In genomic region chr7:100851481-100852356, GRCm38 (mm10) we compare ENCODE assay signal across 8 mouse cellular contexts. TPM values are rescaled to one million over a fixed set of nuclear protein-coding genes. Genes with fewer than 3 reads are reported as not detected.
DNase-seq lines count a peak whose midpoint lies in the region; ATAC-seq lines count a peak whose summit lies in the region.

No protein-coding gene starts in this region.

- peak overlapping the region; percentile 17; the same call in 1 of the 2 replicates for H3K27ac ChIP-seq in hindbrain, embryonic 10.5 days
- no peak overlapping the region for H3K27ac ChIP-seq in hindbrain, embryonic 11.5 days (ENCODE audit: low read depth, low read length)
- no peak overlapping the region for H3K27ac ChIP-seq in midbrain, embryonic 11.5 days (ENCODE audit: low read depth, low read length)
- H3K27ac ChIP-seq in midbrain, embryonic 10.5 days (replicated peaks), result no peak overlapping the region; the same call in 1 of the 2 replicates
- peak overlapping the region; percentile 38; the same call in 1 of the 2 replicates for H3K27ac ChIP-seq in forebrain, embryonic 16.5 days (ENCODE audit: low read length)
- H3K27ac ChIP-seq in midbrain, embryonic 14.5 days (replicated peaks; ENCODE audit: low read depth, low read length), result 0 out of 2 replicates have a peak overlapping the region, but pooled peaks have one; percentile 9

- peaks cover 52% of the 10 kb centered on the region for H3K4me1 ChIP-seq in hindbrain, embryonic 10.5 days (replicated peaks)
- H3K4me1 ChIP-seq in hindbrain, embryonic 11.5 days (replicated peaks; ENCODE audit: control insufficient read depth, insufficient read depth, low read length), result no peaks in the 10 kb centered on the region
- H3K4me1 ChIP-seq in midbrain, embryonic 11.5 days (ENCODE audit: control insufficient read depth, insufficient read depth, low read length), result 0 out of 2 replicates have a peak, but pooled peaks cover 2% of the 10 kb centered on the region
- H3K4me1 ChIP-seq in midbrain, embryonic 10.5 days, result peaks cover 26% of the 10 kb centered on the region; the same call in 1 of the 2 replicates
- H3K4me1 ChIP-seq in forebrain, embryonic 16.5 days (replicated peaks; ENCODE audit: control insufficient read depth, insufficient read depth, low read length), result peaks cover 30% of the 10 kb centered on the region
- H3K4me1 ChIP-seq in midbrain, embryonic 14.5 days (ENCODE audit: control insufficient read depth, insufficient read depth, low read length), result peaks cover 4% of the 10 kb centered on the region; the same call in 1 of the 2 replicates

- intact Hi-C loops in left cerebral cortex, postnatal 25 days (cut with DNase I), result no loop called here

- H3K9me3 ChIP-seq in hindbrain, embryonic 10.5 days, result no peaks in the 10 kb centered on the region
- H3K9me3 ChIP-seq in hindbrain, embryonic 11.5 days (ENCODE audit: control insufficient read depth, low read length), result no peaks in the 10 kb centered on the region
- no peaks in the 10 kb centered on the region for H3K9me3 ChIP-seq in midbrain, embryonic 11.5 days (ENCODE audit: control insufficient read depth, low read length)
- H3K9me3 ChIP-seq in midbrain, embryonic 10.5 days (replicated peaks), result no peaks in the 10 kb centered on the region
- H3K9me3 ChIP-seq in forebrain, embryonic 16.5 days (ENCODE audit: control insufficient read depth, low read length), result no peaks in the 10 kb centered on the region
- no peaks in the 10 kb centered on the region for H3K9me3 ChIP-seq in midbrain, embryonic 14.5 days (ENCODE audit: control insufficient read depth, low read length)

- H3K27me3 ChIP-seq in hindbrain, embryonic 10.5 days (ENCODE audit: insufficient read depth, poor library complexity, severe bottlenecking), result no peaks in the 10 kb centered on the region
- no peaks in the 10 kb centered on the region for H3K27me3 ChIP-seq in hindbrain, embryonic 11.5 days (ENCODE audit: control insufficient read depth, insufficient read depth, low read length)
- no peaks in the 10 kb centered on the region for H3K27me3 ChIP-seq in midbrain, embryonic 11.5 days (ENCODE audit: control insufficient read depth, insufficient read depth, low read length)
- no peaks in the 10 kb centered on the region for H3K27me3 ChIP-seq in midbrain, embryonic 10.5 days (ENCODE audit: low read depth, poor library complexity, severe bottlenecking)
- H3K27me3 ChIP-seq in forebrain, embryonic 16.5 days (replicated peaks; ENCODE audit: control insufficient read depth, insufficient read depth, low read length), result no peaks in the 10 kb centered on the region
- no peaks in the 10 kb centered on the region for H3K27me3 ChIP-seq in midbrain, embryonic 14.5 days (ENCODE audit: control insufficient read depth, insufficient read depth, low read length)

- peaks cover 23% of the 10 kb centered on the region for H3K36me3 ChIP-seq in hindbrain, embryonic 10.5 days
- H3K36me3 ChIP-seq in hindbrain, embryonic 11.5 days (ENCODE audit: control insufficient read depth, insufficient read depth, low read length), result no peaks in the 10 kb centered on the region
- H3K36me3 ChIP-seq in midbrain, embryonic 11.5 days (ENCODE audit: control insufficient read depth, insufficient read depth, low read length), result no peaks in the 10 kb centered on the region
- peaks cover 12% of the 10 kb centered on the region; the same call in 1 of the 2 replicates for H3K36me3 ChIP-seq in midbrain, embryonic 10.5 days
- H3K36me3 ChIP-seq in forebrain, embryonic 16.5 days (ENCODE audit: control insufficient read depth, insufficient read depth), result no peaks in the 10 kb centered on the region
- no peaks in the 10 kb centered on the region for H3K36me3 ChIP-seq in midbrain, embryonic 14.5 days (ENCODE audit: control insufficient read depth, insufficient read depth, low read length)

- 80% methylated on average over 9 of the region's 9 CpGs for WGBS in hindbrain, embryonic 10.5 days
- WGBS in hindbrain, embryonic 11.5 days, result 72% methylated on average over 9 of the region's 9 CpGs
- WGBS in midbrain, embryonic 11.5 days, result 82% methylated on average over 9 of the region's 9 CpGs
- WGBS in midbrain, embryonic 10.5 days, result 81% methylated on average over 9 of the region's 9 CpGs
- WGBS in forebrain, embryonic 16.5 days, result 53% methylated on average over 9 of the region's 9 CpGs
- WGBS in midbrain, embryonic 14.5 days, result 74% methylated on average over 9 of the region's 9 CpGs

- DNase-seq in hindbrain, embryonic 10.5 days (ENCODE audit: low spot score), result no peak
- DNase-seq in hindbrain, embryonic 11.5 days (ENCODE audit: low spot score), result no peak
- DNase-seq in midbrain, embryonic 11.5 days (ENCODE audit: low spot score, missing footprints), result peak; percentile 61
- no peak for DNase-seq in midbrain, embryonic 10.5 days (ENCODE audit: low spot score)
- DNase-seq in midbrain, embryonic 14.5 days, result no peak
- DNase-seq in left cerebral cortex, postnatal 25 days (ENCODE audit: low spot score in 2 of 2), result no peak
- no peak for DNase-seq in B cell, adult 2 months

- ATAC-seq in hindbrain, embryonic 11.5 days (ENCODE audit: low FRiP score), result no peak
- ATAC-seq in midbrain, embryonic 11.5 days (ENCODE audit: low FRiP score), result no peak
- peak; percentile 36; the same call in 1 of the 2 replicates for ATAC-seq in forebrain, embryonic 16.5 days
- no peak for ATAC-seq in midbrain, embryonic 14.5 days (ENCODE audit: low FRiP score, low TSS enrichment)

- H3K4me3 ChIP-seq in hindbrain, embryonic 10.5 days, result no peak overlapping the region
- H3K4me3 ChIP-seq in hindbrain, embryonic 11.5 days (ENCODE audit: low read depth, low read length), result no peak overlapping the region
- no peak overlapping the region for H3K4me3 ChIP-seq in midbrain, embryonic 11.5 days (ENCODE audit: low read depth, low read length)
- no peak overlapping the region for H3K4me3 ChIP-seq in midbrain, embryonic 10.5 days
- H3K4me3 ChIP-seq in forebrain, embryonic 16.5 days (replicated peaks; ENCODE audit: low read length), result no peak overlapping the region
- H3K4me3 ChIP-seq in midbrain, embryonic 14.5 days (replicated peaks; ENCODE audit: low read depth, low read length), result no peak overlapping the region

- no peak overlapping the region for H3K9ac ChIP-seq in hindbrain, embryonic 11.5 days (ENCODE audit: low read depth, low read length)
- H3K9ac ChIP-seq in midbrain, embryonic 11.5 days (ENCODE audit: low read length), result no peak overlapping the region
- H3K9ac ChIP-seq in forebrain, embryonic 16.5 days (replicated peaks; ENCODE audit: low read depth, low read length), result no peak overlapping the region
- no peak overlapping the region for H3K9ac ChIP-seq in midbrain, embryonic 14.5 days (replicated peaks; ENCODE audit: low read length)

- H3K4me2 ChIP-seq in hindbrain, embryonic 11.5 days (replicated peaks; ENCODE audit: low read depth, low read length), result no peak overlapping the region
- no peak overlapping the region for H3K4me2 ChIP-seq in midbrain, embryonic 11.5 days
- no peak overlapping the region for H3K4me2 ChIP-seq in forebrain, embryonic 16.5 days (ENCODE audit: low read length)
- no peak overlapping the region for H3K4me2 ChIP-seq in midbrain, embryonic 14.5 days (ENCODE audit: low read length)

RNA-seq across cellular contexts. Expression of gene Relt, which starts 11.5 kb away (rescaled TPM):
- polyA plus RNA-seq in hindbrain, embryonic 10.5 days (2016; fragmentation: Nextera tagmentation; extraction: Ambion mirVana), result 3.6 and 4.8 TPM in 2 replicates
- polyA plus RNA-seq in hindbrain, embryonic 11.5 days (2014; fragmentation: Nextera tagmentation; extraction: Ambion mirVana), result 1.4 and 2.0 TPM in 2 replicates
- polyA plus RNA-seq in midbrain, embryonic 11.5 days (2014; fragmentation: Nextera tagmentation; extraction: Ambion mirVana), result 1.7 and 2.2 TPM in 2 replicates
- polyA plus RNA-seq in midbrain, embryonic 10.5 days (2016; fragmentation: Nextera tagmentation; extraction: Ambion mirVana), result 4.3 and 5.2 TPM in 2 replicates
- polyA plus RNA-seq in forebrain, embryonic 16.5 days (2015; fragmentation: Nextera tagmentation; extraction: Ambion mirVana), result 3.9 and 4.8 TPM in 2 replicates
- polyA plus RNA-seq in midbrain, embryonic 14.5 days (2014; fragmentation: Nextera tagmentation; extraction: Ambion mirVana), result 3.9 and 4.5 TPM in 2 replicates
- 10 to 100 TPM; 13.8 to 16.6 TPM for total RNA-seq in left cerebral cortex, postnatal 25 days (2021)

Comparison
In these comparisons a context has a peak if more than half of its experiments do, and no peak if none do; other contexts are left out.
1. H3K27ac ChIP-seq: peak in hindbrain, embryonic 10.5 days (single experiment), forebrain, embryonic 16.5 days (single experiment) and midbrain, embryonic 14.5 days (single experiment); none in hindbrain, embryonic 11.5 days (single experiment), midbrain, embryonic 11.5 days (single experiment) and midbrain, embryonic 10.5 days (single experiment).